Mouse (Mus musculus) liver, adult 2 months (tissue): Measurements from ENCODE around the gene Edn3.

Experiments used
- CTCF ChIP-seq: fragments of 200-500 bp; IDR thresholded peaks from 2 replicates; pipeline ENCODE4 v1.5.1; 2011; ENCODE audit warnings: low read depth, low read length, control low read depth
- POLR2A ChIP-seq: fragments of 200-500 bp; IDR thresholded peaks from 2 replicates; pipeline ENCODE4 v1.6.1; 2011; ENCODE audit warnings: low read length, control low read depth; ENCODE audit not compliant: insufficient read depth; ENCODE audit errors: extremely low read depth

DNA sequence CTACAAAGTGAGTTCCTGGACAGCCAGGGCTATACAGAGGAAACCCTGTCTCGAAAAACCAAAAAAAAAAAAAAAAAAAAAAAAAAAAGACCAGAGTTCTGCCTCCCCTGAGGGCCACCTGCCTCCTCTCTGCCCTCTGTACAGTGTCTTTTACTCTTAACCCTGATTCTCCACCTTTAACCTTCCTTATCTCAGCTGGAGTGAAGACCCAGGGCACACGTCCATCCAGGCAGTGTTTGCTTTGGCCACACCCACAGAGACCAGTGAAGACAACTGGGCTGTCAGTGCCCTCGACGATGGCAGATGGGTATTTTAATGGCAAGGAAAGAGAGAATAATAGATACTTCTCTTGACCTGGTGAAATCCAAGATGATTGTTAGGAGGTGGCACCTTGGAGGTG lies 1.2 kb upstream of the Edn3 start:
- TF ChIP-seq CTCF (no peak), POLR2A (no peak)
